Mouse (Mus musculus) intestine, embryonic 16.5 days (tissue): Measurements from ENCODE around the gene Mcrs1. TPM values are rescaled to one million over a fixed set of nuclear protein-coding genes. Genes with fewer than 3 reads are reported as not detected.

Source experiments
- ATAC-seq: fragments of 200-750 bp; cut with Nextera tagmentation; 2 replicates; pipeline ENCODE4 v1.8.0; 2017; ENCODE audit warnings: moderate TSS enrichment, moderate library complexity
- H3K27ac ChIP-seq: fragments of 300-500 bp; sonication (generic); 2 replicates; pipeline ENCODE4 v1.5.1; 2014; ENCODE audit warnings: mild to moderate bottlenecking, low read length
- H3K27me3 ChIP-seq: fragments of 300-500 bp; sonication (generic); replicated peaks from 2 replicates; pipeline ENCODE4 v1.6.1; 2014; ENCODE audit warnings: low read length, control low read depth, mixed read lengths; ENCODE audit not compliant: control insufficient read depth, insufficient read depth
- H3K36me3 ChIP-seq: fragments of 300-500 bp; sonication (generic); 2 replicates; pipeline ENCODE4 v1.6.1; 2014; ENCODE audit warnings: low read length, control low read depth; ENCODE audit not compliant: control insufficient read depth, insufficient read depth
- H3K4me1 ChIP-seq: fragments of 300-500 bp; sonication (generic); 2 replicates; pipeline ENCODE4 v1.6.1; 2014; ENCODE audit warnings: low read length, control low read depth, mixed read lengths; ENCODE audit not compliant: control insufficient read depth, insufficient read depth
- H3K4me2 ChIP-seq: fragments of 300-500 bp; sonication (generic); 2 replicates; pipeline ENCODE4 v1.6.1; 2014; ENCODE audit warnings: low read depth, low read length, control low read depth
- H3K4me3 ChIP-seq: fragments of 300-500 bp; sonication (generic); 2 replicates; pipeline ENCODE4 v1.5.1; 2014; ENCODE audit warnings: mild to moderate bottlenecking, low read length
- H3K9ac ChIP-seq: fragments of 300-500 bp; sonication (generic); 2 replicates; pipeline ENCODE4 v1.6.1; 2014; ENCODE audit warnings: low read depth, low read length
- H3K9me3 ChIP-seq: fragments of 300-500 bp; sonication (generic); 2 replicates; pipeline ENCODE4 v1.6.1; 2016; ENCODE audit warnings: low read length, control low read depth; ENCODE audit not compliant: control insufficient read depth
- whole genome bisulfite sequencing: fragments of 180-500 bp; shearing (Covaris S2); extraction: QIAGEN DNeasy Blood & Tissue Kit; methylation state at CpG from one replicate; pipeline ENCODE4 v1.1.7; 2014; 5-methylcytosine and 5-hydroxymethylcytosine counted together
- polyA plus RNA-seq: library from polyadenylated mRNA; unstranded; fragments of >200 nt; fragmentation: Nextera tagmentation; extraction: Ambion mirVana; gene quantifications from 2 replicates; pipeline ENCODE4 v1.2.1, GENCODE M21; 2015

Gene Mcrs1
- polyA plus RNA-seq, 1 experiment from 2014 or later = 128 TPM

- no peaks in the 10 kb centered on the region for H3K27me3 ChIP-seq
- no peaks in the 10 kb centered on the region for H3K4me1 ChIP-seq
- H3K4me2 ChIP-seq = no peak overlapping the region
- 79% methylated on average over 4 of the region's 4 CpGs for WGBS
- H3K4me3 ChIP-seq = no peak overlapping the region
- no peaks in the 10 kb centered on the region for H3K9me3 ChIP-seq
- no peak overlapping the region for H3K27ac ChIP-seq
- ATAC-seq = no peak
- H3K9ac ChIP-seq = no peak overlapping the region
- peaks cover 14% of the 10 kb centered on the region; the same call in 1 of the 2 replicates for H3K36me3 ChIP-seq
Observed at GRCm38 (mm10) chr15:99240129-99240528, 11.6 kb downstream of the Mcrs1 start.

DNA sequence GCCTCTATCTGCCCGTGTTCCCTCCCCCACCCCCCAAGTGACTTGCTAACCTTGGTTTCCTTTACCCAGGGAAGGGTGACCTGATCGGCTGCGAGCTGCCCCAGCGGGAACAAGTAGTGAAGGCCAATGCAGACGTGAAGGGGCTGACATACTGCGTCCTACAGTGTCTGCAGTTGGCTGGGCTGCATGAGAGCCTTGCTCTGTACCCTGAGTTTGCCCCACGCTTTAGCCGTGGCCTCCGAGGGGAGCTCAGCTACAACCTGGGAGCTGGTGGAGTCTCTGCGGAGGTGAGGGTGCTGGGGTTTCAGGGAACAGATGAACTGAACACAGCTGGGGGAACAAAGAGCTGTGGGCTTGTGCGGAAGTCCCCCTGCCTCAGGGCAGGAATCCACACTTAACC lies 13.8 kb downstream of the Mcrs1 start:
- ATAC-seq = no peak
- Histone ChIP-seq H3K27ac (no peak overlapping the region), H3K4me2 (no peak overlapping the region), H3K27me3 (no peaks in the 10 kb centered on the region), H3K4me1 (peaks cover 7% of the 10 kb centered on the region), H3K9ac (no peak overlapping the region), H3K4me3 (no peak overlapping the region), H3K9me3 (no peaks in the 10 kb centered on the region), H3K36me3 (peaks cover 7% of the 10 kb centered on the region; the same call in 1 of the 2 replicates)
- WGBS = 62% methylated on average over 11 of the region's 11 CpGs

GRCm38 (mm10) chr15:99234326-99235010 lies 17.3 kb downstream of the Mcrs1 start:
- Histone ChIP-seq H3K36me3 (no peaks in the 10 kb centered on the region), H3K4me2 (no peak overlapping the region), H3K27ac (no peak overlapping the region), H3K4me3 (no peak overlapping the region), H3K4me1 (peaks cover 7% of the 10 kb centered on the region), H3K9ac (no peak overlapping the region), H3K9me3 (no peaks in the 10 kb centered on the region), H3K27me3 (peaks cover 12% of the 10 kb centered on the region)
- WGBS = 52% methylated on average over 12 of the region's 12 CpGs
- peak; percentile 45; the same call in 1 of the 2 replicates for ATAC-seq

DNA sequence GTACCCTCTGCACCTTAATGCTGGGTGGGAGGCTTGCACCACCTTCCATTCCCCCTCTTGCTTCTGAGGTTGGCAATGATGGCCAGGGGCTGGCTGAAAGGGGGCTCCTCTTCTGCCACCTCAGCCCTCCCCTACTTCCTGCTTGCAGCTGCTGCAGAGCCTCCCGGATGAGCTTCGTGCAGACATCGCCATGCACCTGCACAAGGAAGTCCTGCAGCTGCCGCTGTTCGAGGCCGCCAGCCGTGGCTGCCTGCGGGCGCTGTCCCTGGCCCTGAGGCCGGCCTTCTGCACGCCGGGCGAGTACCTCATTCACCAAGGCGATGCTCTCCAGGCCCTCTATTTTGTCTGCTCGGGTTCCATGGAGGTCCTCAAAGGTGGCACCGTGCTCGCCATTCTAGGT lies 18.0 kb downstream of the Mcrs1 start:
- H3K27ac ChIP-seq = no peak overlapping the region
- H3K9me3 ChIP-seq = no peaks in the 10 kb centered on the region
- WGBS = 41% methylated on average over 17 of the region's 17 CpGs
- no peak overlapping the region for H3K9ac ChIP-seq
- H3K4me1 ChIP-seq = peaks cover 7% of the 10 kb centered on the region
- H3K4me3 ChIP-seq = no peak overlapping the region
- no peaks in the 10 kb centered on the region for H3K36me3 ChIP-seq
- peaks cover 14% of the 10 kb centered on the region for H3K27me3 ChIP-seq
- no peak overlapping the region for H3K4me2 ChIP-seq
- no peak for ATAC-seq

DNA sequence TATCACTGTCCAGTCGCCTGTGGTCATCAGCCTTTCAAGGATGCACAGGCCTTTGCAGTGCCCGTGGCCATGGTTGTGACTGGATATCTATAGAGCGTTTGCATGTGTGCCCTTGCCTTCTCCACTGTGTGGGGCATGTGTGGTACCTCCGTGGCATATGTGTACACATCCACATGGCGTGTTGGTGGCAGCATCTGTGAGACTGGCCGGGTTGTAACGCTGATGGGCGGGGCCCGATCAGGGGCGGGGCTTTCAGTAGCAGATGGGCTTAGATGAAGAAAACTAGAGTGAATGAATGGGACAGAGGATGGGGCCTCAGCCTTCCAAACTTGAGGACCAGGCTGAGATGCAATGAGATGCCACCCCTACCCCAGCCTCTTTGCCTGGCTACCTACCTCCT lies 19.8 kb downstream of the Mcrs1 start:
- H3K27me3 ChIP-seq = peaks cover 25% of the 10 kb centered on the region
- H3K9ac ChIP-seq = no peak overlapping the region
- H3K36me3 ChIP-seq = no peaks in the 10 kb centered on the region
- H3K9me3 ChIP-seq = no peaks in the 10 kb centered on the region
- no peak for ATAC-seq
- H3K4me3 ChIP-seq = no peak overlapping the region
- no peak overlapping the region for H3K27ac ChIP-seq
- peaks cover 7% of the 10 kb centered on the region for H3K4me1 ChIP-seq
- no peak overlapping the region for H3K4me2 ChIP-seq
- WGBS = 67% methylated on average over 10 of the region's 10 CpGs

DNA sequence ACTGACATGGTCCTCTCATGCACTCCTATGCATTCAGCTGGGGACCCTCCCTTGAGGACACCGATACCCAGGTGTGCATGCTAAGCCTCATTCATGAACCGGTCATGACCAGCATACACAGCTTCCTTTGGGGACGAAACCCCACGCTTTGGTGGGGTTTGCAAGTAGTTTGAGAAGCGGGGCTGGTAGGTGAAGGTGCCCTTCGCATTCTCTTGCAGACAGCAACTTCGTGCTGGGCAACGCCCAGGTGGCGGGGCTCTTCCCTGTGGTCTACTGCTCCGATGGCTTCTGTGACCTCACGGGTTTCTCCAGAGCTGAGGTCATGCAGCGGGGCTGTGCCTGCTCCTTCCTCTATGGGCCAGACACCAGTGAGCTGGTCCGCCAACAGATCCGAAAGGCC lies 25.7 kb downstream of the Mcrs1 start:
- Histone ChIP-seq H3K9me3 (no peaks in the 10 kb centered on the region), H3K9ac (no peak overlapping the region), H3K4me3 (no peak overlapping the region), H3K4me1 (peaks cover 20% of the 10 kb centered on the region), H3K4me2 (no peak overlapping the region), H3K27me3 (peaks cover 69% of the 10 kb centered on the region), H3K36me3 (no peaks in the 10 kb centered on the region), H3K27ac (no peak overlapping the region)
- ATAC-seq = no peak
- WGBS = 31% methylated on average over 14 of the region's 14 CpGs

- Histone ChIP-seq H3K36me3 (no peaks in the 10 kb centered on the region), H3K9me3 (no peaks in the 10 kb centered on the region), H3K4me2 (peak overlapping the region; percentile 87), H3K4me3 (peak overlapping the region; percentile 54), H3K4me1 (peaks cover 20% of the 10 kb centered on the region), H3K27ac (no peak overlapping the region), H3K9ac (no peak overlapping the region), H3K27me3 (peaks cover 66% of the 10 kb centered on the region)
- 0 out of 2 replicates have a peak, but pooled peaks have one; percentile 1 for ATAC-seq
- WGBS = under 1% methylated on average over 22 of the region's 22 CpGs
Observed at GRCm38 (mm10) chr15:99225081-99225810, 26.5 kb downstream of the Mcrs1 start.

DNA sequence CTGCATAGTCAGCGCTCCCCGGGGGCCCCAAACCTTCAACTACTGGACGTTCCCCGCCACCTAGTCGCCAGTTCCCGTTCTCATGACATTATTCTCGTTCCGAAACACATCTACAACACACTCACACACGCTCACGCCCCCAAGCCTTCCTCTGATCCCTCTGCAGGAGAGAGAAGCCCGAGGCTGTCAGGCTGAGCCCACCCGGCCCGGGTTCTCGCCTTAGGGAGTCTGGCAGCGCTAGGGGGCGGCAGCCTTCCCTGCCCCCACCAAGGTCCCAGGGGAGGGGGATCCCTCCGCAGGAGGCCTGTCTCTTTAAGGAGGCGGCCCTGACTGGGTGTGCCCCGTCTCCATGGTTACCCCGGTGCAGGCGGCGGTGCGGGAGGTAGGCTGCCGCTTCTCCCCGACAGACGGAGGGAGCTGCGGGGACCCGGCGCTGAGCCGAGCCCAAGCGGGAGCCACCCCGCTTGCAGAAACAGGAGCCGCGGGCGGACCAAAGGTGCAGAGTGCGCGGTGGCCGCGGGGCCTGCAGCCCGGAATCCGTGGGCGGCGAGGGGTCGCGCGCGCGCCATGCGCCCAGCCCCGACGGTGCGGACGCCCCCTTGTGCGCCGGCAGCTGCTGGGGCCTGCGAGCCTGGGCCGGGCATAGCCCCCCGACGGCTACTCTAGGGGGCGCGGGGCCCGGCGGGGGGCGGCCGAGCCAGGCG lies 27.4 kb downstream of the Mcrs1 start, which contains the start of gene Kcnh3:
TSS of gene Kcnh3 (plus strand) at position 654 of the 704 bp plus-strand sequence.
- Histone ChIP-seq H3K4me2 (peak within 1 kb of the TSS; percentile 87), H3K4me3 (peak within 1 kb of the TSS; percentile 54), H3K27ac (no peak within 1 kb of the TSS), H3K4me1 (peaks cover 20% of the 10 kb centered on the region), H3K9me3 (no peaks in the 10 kb centered on the region), H3K36me3 (no peaks in the 10 kb centered on the region), H3K27me3 (peaks cover 61% of the 10 kb centered on the region), H3K9ac (peak within 1 kb of the TSS; percentile 59)
- WGBS = 1% methylated on average over 62 of the region's 66 CpGs
- peak; percentile 54 for ATAC-seq

GRCm38 (mm10) chr15:99223585-99224207 lies 28.1 kb downstream of the Mcrs1 start:
- Histone ChIP-seq H3K9me3 (no peaks in the 10 kb centered on the region), H3K4me3 (peak overlapping the region; percentile 54), H3K9ac (peak overlapping the region; percentile 59), H3K27ac (no peak overlapping the region), H3K36me3 (no peaks in the 10 kb centered on the region), H3K27me3 (peaks cover 59% of the 10 kb centered on the region), H3K4me2 (peak overlapping the region; percentile 87), H3K4me1 (peaks cover 20% of the 10 kb centered on the region)
- 0 out of 2 replicates have a peak, but pooled peaks have one; percentile 21 for ATAC-seq
- under 1% methylated on average over 41 of the region's 46 CpGs for WGBS
